Mouse (Mus musculus) limb, embryonic 12.5 days (tissue): Measurements from ENCODE around the gene Pdx1. TPM values are rescaled to one million over a fixed set of nuclear protein-coding genes. Genes with fewer than 3 reads are reported as not detected.

Experiments
- ATAC-seq: fragments of 200-750 bp; cut with Nextera tagmentation; 2 replicates; pipeline ENCODE4 v1.8.0; 2017; ENCODE audit warnings: low read depth, moderate TSS enrichment; ENCODE audit not compliant: insufficient number of reproducible peaks, insufficient read depth, low FRiP score, low TSS enrichment
- H3K27ac ChIP-seq: fragments of 300-500 bp; sonication (generic); 2 replicates; pipeline ENCODE4 v1.5.1; 2016; ENCODE audit warnings: mild to moderate bottlenecking, moderate library complexity
- H3K27me3 ChIP-seq: fragments of 300-500 bp; sonication (generic); 2 replicates; pipeline ENCODE4 v1.6.1; 2016; ENCODE audit warnings: mild to moderate bottlenecking, moderate library complexity
- H3K36me3 ChIP-seq: fragments of 300-500 bp; sonication (generic); 2 replicates; pipeline ENCODE4 v1.6.1; 2016; ENCODE audit warnings: mild to moderate bottlenecking, moderate library complexity
- H3K4me1 ChIP-seq: fragments of 300-500 bp; sonication (generic); replicated peaks from 2 replicates; pipeline ENCODE4 v1.6.1; 2016
- H3K4me2 ChIP-seq: fragments of 300-500 bp; sonication (generic); 2 replicates; pipeline ENCODE4 v1.6.1; 2016; ENCODE audit warnings: mild to moderate bottlenecking, moderate library complexity
- H3K4me3 ChIP-seq: fragments of 300-500 bp; sonication (generic); replicated peaks from 2 replicates; pipeline ENCODE4 v1.5.1; 2016; ENCODE audit warnings: mild to moderate bottlenecking
- H3K9ac ChIP-seq: fragments of 300-500 bp; sonication (generic); replicated peaks from 2 replicates; pipeline ENCODE4 v1.6.1; 2016; ENCODE audit warnings: mild to moderate bottlenecking, moderate library complexity
- H3K9me3 ChIP-seq: fragments of 300-500 bp; sonication (generic); 2 replicates; pipeline ENCODE4 v1.6.1; 2016; ENCODE audit warnings: mild to moderate bottlenecking, moderate library complexity
- WGBS: fragments of 180-500 bp; shearing (Covaris S2); methylation state at CpG from one replicate; pipeline ENCODE4 v1.1.7; 2016; 5-methylcytosine and 5-hydroxymethylcytosine counted together
- polyA plus RNA-seq: library from polyadenylated mRNA; unstranded; fragments of >200 nt; fragmentation: Nextera tagmentation; extraction: Ambion mirVana; gene quantifications from 2 replicates; pipeline ENCODE4 v1.2.1, GENCODE M21; 2016

Gene Pdx1
- polyA plus RNA-seq, 1 experiment from 2014 or later, result not detected

- Histone ChIP-seq H3K9me3 (no peaks in the 10 kb centered on the region), H3K4me3 (no peak overlapping the region), H3K27me3 (peaks cover 94% of the 10 kb centered on the region), H3K4me2 (no peak overlapping the region), H3K27ac (no peak overlapping the region), H3K36me3 (no peaks in the 10 kb centered on the region), H3K9ac (no peak overlapping the region), H3K4me1 (peaks cover 6% of the 10 kb centered on the region; the same call in 1 of the 2 replicates)
- 7% methylated on average over 6 of the region's 6 CpGs for WGBS
- no peak for ATAC-seq
Measured at GRCm38 (mm10) chr5:147269371-147269770, 388 bp upstream of the Pdx1 start.

- under 1% methylated on average over 29 of the region's 29 CpGs for WGBS
- H3K9me3 ChIP-seq, result no peaks in the 10 kb centered on the region
- H3K27me3 ChIP-seq, result peaks cover 97% of the 10 kb centered on the region
Measured at GRCm38 (mm10) chr5:147270673-147271655, 1.2 kb downstream of the Pdx1 start.

GRCm38 (mm10) chr5:147272046-147272807 is 2.5 kb downstream of the Pdx1 start:
- WGBS, result 5% methylated on average over 12 of the region's 12 CpGs
- Histone ChIP-seq H3K36me3 (no peaks in the 10 kb centered on the region), H3K27ac (no peak overlapping the region), H3K4me3 (no peak overlapping the region), H3K4me2 (no peak overlapping the region), H3K27me3 (peaks cover 97% of the 10 kb centered on the region), H3K4me1 (peaks cover 6% of the 10 kb centered on the region), H3K9me3 (no peaks in the 10 kb centered on the region), H3K9ac (no peak overlapping the region)
- ATAC-seq, result no peak

More at GRCm38 (mm10) chr5:147270673-147271655, 1.2 kb downstream of the Pdx1 start:
- no peak overlapping the region for H3K9ac ChIP-seq
- H3K27ac ChIP-seq, result no peak overlapping the region
- ATAC-seq, result no peak
- H3K36me3 ChIP-seq, result no peaks in the 10 kb centered on the region
- H3K4me3 ChIP-seq, result no peak overlapping the region
- peaks cover 6% of the 10 kb centered on the region for H3K4me1 ChIP-seq
- H3K4me2 ChIP-seq, result no peak overlapping the region

- H3K4me2 ChIP-seq, result no peak overlapping the region
- peaks cover 97% of the 10 kb centered on the region for H3K27me3 ChIP-seq
- no peaks in the 10 kb centered on the region for H3K9me3 ChIP-seq
- 2% methylated on average over 10 of the region's 10 CpGs for WGBS
- ATAC-seq, result no peak
- no peak overlapping the region for H3K9ac ChIP-seq
- no peak overlapping the region for H3K27ac ChIP-seq
- no peak overlapping the region for H3K4me3 ChIP-seq
- H3K36me3 ChIP-seq, result no peaks in the 10 kb centered on the region
- peaks cover 11% of the 10 kb centered on the region for H3K4me1 ChIP-seq
Measured at GRCm38 (mm10) chr5:147272808-147273345, 3.1 kb downstream of the Pdx1 start.

- Histone ChIP-seq H3K36me3 (no peaks in the 10 kb centered on the region), H3K4me3 (no peak overlapping the region), H3K4me2 (no peak overlapping the region), H3K9ac (no peak overlapping the region), H3K9me3 (no peaks in the 10 kb centered on the region), H3K27me3 (peaks cover 97% of the 10 kb centered on the region), H3K27ac (no peak overlapping the region), H3K4me1 (peaks cover 11% of the 10 kb centered on the region)
- WGBS, result under 1% methylated on average over 48 of the region's 48 CpGs
- no peak for ATAC-seq
Measured at GRCm38 (mm10) chr5:147274174-147275141, 4.7 kb downstream of the Pdx1 start.

- H3K27ac ChIP-seq, result no peak overlapping the region
- H3K4me3 ChIP-seq, result no peak overlapping the region
- no peak overlapping the region for H3K4me2 ChIP-seq
- H3K36me3 ChIP-seq, result no peaks in the 10 kb centered on the region
- no peak for ATAC-seq
- no peaks in the 10 kb centered on the region for H3K9me3 ChIP-seq
- H3K9ac ChIP-seq, result no peak overlapping the region
- peaks cover 96% of the 10 kb centered on the region for H3K27me3 ChIP-seq
- WGBS, result 13% methylated on average over 3 of the region's 3 CpGs
- peaks cover 4% of the 10 kb centered on the region; the same call in 1 of the 2 replicates for H3K4me1 ChIP-seq
Measured at GRCm38 (mm10) chr5:147275761-147276160, 6.0 kb downstream of the Pdx1 start.

- no peak overlapping the region for H3K4me2 ChIP-seq
- peaks cover 4% of the 10 kb centered on the region; the same call in 1 of the 2 replicates for H3K4me1 ChIP-seq
- no peaks in the 10 kb centered on the region for H3K36me3 ChIP-seq
- ATAC-seq, result no peak
- no peaks in the 10 kb centered on the region for H3K9me3 ChIP-seq
- no peak overlapping the region for H3K4me3 ChIP-seq
- no peak overlapping the region for H3K27ac ChIP-seq
- H3K27me3 ChIP-seq, result peaks cover 96% of the 10 kb centered on the region
- WGBS, result 1% methylated on average over 18 of the region's 18 CpGs
- no peak overlapping the region for H3K9ac ChIP-seq
Measured at GRCm38 (mm10) chr5:147276701-147277546, 7.2 kb downstream of the Pdx1 start.

GRCm38 (mm10) chr5:147277547-147277925 is 7.8 kb downstream of the Pdx1 start:
- Histone ChIP-seq H3K27me3 (peaks cover 96% of the 10 kb centered on the region), H3K9ac (no peak overlapping the region), H3K4me1 (peaks cover 4% of the 10 kb centered on the region; the same call in 1 of the 2 replicates), H3K9me3 (no peaks in the 10 kb centered on the region), H3K36me3 (no peaks in the 10 kb centered on the region), H3K4me2 (no peak overlapping the region), H3K27ac (no peak overlapping the region), H3K4me3 (no peak overlapping the region)
- no peak for ATAC-seq
- WGBS, result under 1% methylated on average over 13 of the region's 13 CpGs

GRCm38 (mm10) chr5:147284365-147284764 is 14.6 kb downstream of the Pdx1 start:
- H3K4me3 ChIP-seq, result no peak overlapping the region
- peaks cover 65% of the 10 kb centered on the region for H3K27me3 ChIP-seq
- H3K4me2 ChIP-seq, result no peak overlapping the region
- no peaks in the 10 kb centered on the region for H3K4me1 ChIP-seq
- H3K36me3 ChIP-seq, result no peaks in the 10 kb centered on the region
- H3K9ac ChIP-seq, result no peak overlapping the region
- no peak overlapping the region for H3K27ac ChIP-seq
- ATAC-seq, result no peak
- H3K9me3 ChIP-seq, result no peaks in the 10 kb centered on the region
- WGBS, result 77% methylated on average over 4 of the region's 4 CpGs
